ENCODE assay signal across 8 mouse cellular contexts in genomic region chr17:34118113-34118872, GRCm38 (mm10). TPM values are rescaled to one million over a fixed set of nuclear protein-coding genes. Genes with fewer than 3 reads are reported as not detected.
DNase-seq lines count a peak whose midpoint lies in the region; ATAC-seq and TF ChIP-seq lines count a peak whose summit lies in the region.

No protein-coding gene starts in this region.

- peak overlapping the region; percentile 94 for H3K4me2 ChIP-seq in lung, postnatal 0 days (replicated peaks; ENCODE audit: low read depth, low read length)

- no peaks in the 10 kb centered on the region for H3K9me3 ChIP-seq in lung, postnatal 0 days (ENCODE audit: low read length)

- peak overlapping the region; percentile 54 for H3K27ac ChIP-seq in kidney, adult 2 months (ENCODE audit: insufficient read depth, low read depth, low read length)
- H3K27ac ChIP-seq in lung, postnatal 0 days (ENCODE audit: low read length): peak overlapping the region; percentile 75
- H3K27ac ChIP-seq in small intestine, adult 2 months (ENCODE audit: insufficient read depth, low read depth, low read length): peak overlapping the region; percentile 41

- TF ChIP-seq CTCF in kidney, adult 2 months (conservative IDR thresholded peaks at IDR 0.05; ENCODE audit: insufficient read depth, insufficient read length, low read depth, low read length): no peak
- TF ChIP-seq CTCF in lung, postnatal 0 days (IDR thresholded peaks at IDR 0.05): no peak
- no peak for TF ChIP-seq CTCF in small intestine, adult 2 months (IDR thresholded peaks at IDR 0.05; ENCODE audit: extremely low read depth, insufficient read length, insufficient replicate concordance, low read depth, low read length)

- peak; percentile 51 for DNase-seq in urinary bladder, postnatal 25 days (ENCODE audit: low spot score)
- DNase-seq in urinary bladder, postnatal 4 days (ENCODE audit: low spot score in 2 of 2): no peak
- DNase-seq in cerebellum, adult 9-10 months: peak; percentile 81
- DNase-seq in gastrocnemius, postnatal 14 days: peak; percentile 43
- DNase-seq in kidney, adult 2 months: peak; percentile 42
- DNase-seq in lung, postnatal 0 days (ENCODE audit: low spot score): peak; percentile 39

- no peak for TF ChIP-seq EP300 in lung, postnatal 0 days (IDR thresholded peaks at IDR 0.05)

- peak overlapping the region; percentile 81 for H3K4me3 ChIP-seq in kidney, adult 2 months (ENCODE audit: insufficient read depth, low read depth, low read length)
- H3K4me3 ChIP-seq in lung, postnatal 0 days (ENCODE audit: low read depth, low read length): peak overlapping the region; percentile 92
- peak overlapping the region; percentile 79 for H3K4me3 ChIP-seq in small intestine, adult 2 months (ENCODE audit: low read depth, low read length)

- WGBS in kidney, adult 2 months: under 1% methylated on average over 67 of the region's 67 CpGs
- WGBS in lung, postnatal 0 days: under 1% methylated on average over 61 of the region's 67 CpGs
- WGBS in small intestine, adult 2 months: under 1% methylated on average over 67 of the region's 67 CpGs

- H3K27me3 ChIP-seq in kidney, adult 2 months (replicated peaks; ENCODE audit: control insufficient read depth, insufficient read depth, low read length): no peaks in the 10 kb centered on the region
- H3K27me3 ChIP-seq in lung, postnatal 0 days (replicated peaks; ENCODE audit: insufficient read depth, low read length): no peaks in the 10 kb centered on the region
- no peaks in the 10 kb centered on the region for H3K27me3 ChIP-seq in small intestine, adult 2 months (ENCODE audit: control insufficient read depth, insufficient read depth, low read length)

- intact Hi-C loops in gastrocnemius, postnatal 14 days (cut with DNase I; ENCODE audit: low total_unique reads): no loop called here

- no peak for ATAC-seq in lung, postnatal 0 days
- ATAC-seq in granulocyte monocyte progenitor cell, adult 5-6 weeks (replicated peaks; ENCODE audit: poor library complexity, severe bottlenecking): no peak

- peak overlapping the region; percentile 86 for H3K9ac ChIP-seq in lung, postnatal 0 days (replicated peaks; ENCODE audit: low read depth)

- peaks cover 6% of the 10 kb centered on the region for H3K4me1 ChIP-seq in kidney, adult 2 months (ENCODE audit: control insufficient read depth, insufficient read depth, low read length)
- H3K4me1 ChIP-seq in lung, postnatal 0 days (ENCODE audit: insufficient read depth, low read depth, low read length): peaks cover 9% of the 10 kb centered on the region; the same call in 1 of the 2 replicates
- H3K4me1 ChIP-seq in small intestine, adult 2 months (ENCODE audit: control insufficient read depth, insufficient read depth, insufficient read length, low read length): peaks cover 7% of the 10 kb centered on the region; the same call in 1 of the 2 replicates

- no peak for TF ChIP-seq POLR2A in kidney, adult 2 months (IDR thresholded peaks at IDR 0.05; ENCODE audit: low read depth, low read length)
- TF ChIP-seq POLR2A in small intestine, adult 2 months (IDR thresholded peaks at IDR 0.05; ENCODE audit: low read depth, low read length): no peak

- H3K36me3 ChIP-seq in kidney, adult 2 months (ENCODE audit: control insufficient read depth, insufficient read depth, low read length): peaks cover 37% of the 10 kb centered on the region
- peaks cover 37% of the 10 kb centered on the region for H3K36me3 ChIP-seq in lung, postnatal 0 days (ENCODE audit: insufficient read depth, low read length)
- H3K36me3 ChIP-seq in small intestine, adult 2 months (ENCODE audit: control insufficient read depth, insufficient read depth, low read length): peaks cover 52% of the 10 kb centered on the region

RNA-seq across cellular contexts. Expression of gene H2-DMa, which starts 1.0 kb away (rescaled TPM):
- total RNA-seq in gastrocnemius, postnatal 14 days (2021): 1 to 10 TPM; 2.3 to 3.6 TPM
- polyA plus RNA-seq in kidney, adult 2 months (2012; rRNA removed): 30.1 and 37.1 TPM in 2 replicates
- polyA plus RNA-seq in lung, postnatal 0 days (2015; fragmentation: Nextera tagmentation; extraction: Ambion mirVana): 20.7 and 23.9 TPM in 2 replicates
- polyA plus RNA-seq in small intestine, adult 2 months (2012; rRNA removed): 35.4 and 169 TPM in 2 replicates
- 97.2 and 116 TPM in 2 replicates for total RNA-seq in granulocyte monocyte progenitor cell, adult 5-6 weeks (2014; fragmentation: Nextera tagmentation)
- total RNA-seq in granulocyte monocyte progenitor cell, adult 5-6 weeks (2017): 40.2 and 41.8 TPM in 2 replicates

RNA-seq across cellular contexts. Expression of gene Brd2, which starts 4.1 kb away (rescaled TPM):
- total RNA-seq in gastrocnemius, postnatal 14 days (2021): 10 to 100 TPM; 75.2 to 75.5 TPM
- 110 and 117 TPM in 2 replicates for polyA plus RNA-seq in kidney, adult 2 months (2012; rRNA removed)
- polyA plus RNA-seq in lung, postnatal 0 days (2015; fragmentation: Nextera tagmentation; extraction: Ambion mirVana): 80.2 and 80.3 TPM in 2 replicates
- 41.2 and 73.1 TPM in 2 replicates for polyA plus RNA-seq in small intestine, adult 2 months (2012; rRNA removed)
- 165 and 218 TPM in 2 replicates for total RNA-seq in granulocyte monocyte progenitor cell, adult 5-6 weeks (2014; fragmentation: Nextera tagmentation)
- total RNA-seq in granulocyte monocyte progenitor cell, adult 5-6 weeks (2017): 273 and 284 TPM in 2 replicates

RNA-seq across cellular contexts. Expression of gene H2-DMb2, which starts 24.8 kb away (rescaled TPM):
- total RNA-seq in gastrocnemius, postnatal 14 days (2021): under 1 TPM; 0.45 to 0.47 TPM
- polyA plus RNA-seq in kidney, adult 2 months (2012; rRNA removed): 3.2 and 15.6 TPM in 2 replicates
- polyA plus RNA-seq in lung, postnatal 0 days (2015; fragmentation: Nextera tagmentation; extraction: Ambion mirVana): 1.8 and 2.2 TPM in 2 replicates
- 12.7 and 25.4 TPM in 2 replicates for polyA plus RNA-seq in small intestine, adult 2 months (2012; rRNA removed)
- 3.2 and 3.6 TPM in 2 replicates for total RNA-seq in granulocyte monocyte progenitor cell, adult 5-6 weeks (2014; fragmentation: Nextera tagmentation)
- 3.8 and 7.1 TPM in 2 replicates for total RNA-seq in granulocyte monocyte progenitor cell, adult 5-6 weeks (2017)

RNA-seq across cellular contexts. Expression of gene H2-Oa, which starts 26.2 kb away (rescaled TPM):
- not detected for total RNA-seq in gastrocnemius, postnatal 14 days (2021)
- polyA plus RNA-seq in kidney, adult 2 months (2012; rRNA removed): 3.1 and 8.5 TPM in 2 replicates
- 0.48 and 1.1 TPM in 2 replicates for polyA plus RNA-seq in lung, postnatal 0 days (2015; fragmentation: Nextera tagmentation; extraction: Ambion mirVana)
- polyA plus RNA-seq in small intestine, adult 2 months (2012; rRNA removed): 7.2 and 16.6 TPM in 2 replicates
- total RNA-seq in granulocyte monocyte progenitor cell, adult 5-6 weeks (2014; fragmentation: Nextera tagmentation): 6.4 and 15.0 TPM in 2 replicates
- 1.7 and 7.6 TPM in 2 replicates for total RNA-seq in granulocyte monocyte progenitor cell, adult 5-6 weeks (2017)

RNA-seq across cellular contexts. Expression of gene H2-DMb1, which starts 34.6 kb away (rescaled TPM):
- 1 to 10 TPM; 1.0 to 1.4 TPM for total RNA-seq in gastrocnemius, postnatal 14 days (2021)
- 72.3 and 80.5 TPM in 2 replicates for polyA plus RNA-seq in kidney, adult 2 months (2012; rRNA removed)
- 6.9 and 7.2 TPM in 2 replicates for polyA plus RNA-seq in lung, postnatal 0 days (2015; fragmentation: Nextera tagmentation; extraction: Ambion mirVana)
- 39.0 and 281 TPM in 2 replicates for polyA plus RNA-seq in small intestine, adult 2 months (2012; rRNA removed)
- total RNA-seq in granulocyte monocyte progenitor cell, adult 5-6 weeks (2014; fragmentation: Nextera tagmentation): 55.3 and 56.9 TPM in 2 replicates
- 47.9 and 48.5 TPM in 2 replicates for total RNA-seq in granulocyte monocyte progenitor cell, adult 5-6 weeks (2017)

Comparison
In these comparisons a context has a peak if more than half of its experiments do, and no peak if none do; other contexts are left out.
1. DNase-seq: peak in urinary bladder, postnatal 25 days (single experiment), cerebellum, adult 9-10 months (single experiment), gastrocnemius, postnatal 14 days (single experiment), kidney, adult 2 months (single experiment) and lung, postnatal 0 days (single experiment); none in urinary bladder, postnatal 4 days (0 of 2).
2. Peak in every context shown above with its lines, with median percentiles within 50 percentile points of each other: H3K27ac ChIP-seq and H3K4me3 ChIP-seq.